Mouse (Mus musculus) cerebellum, postnatal 10 days (tissue): Measurements from ENCODE around the gene Hivep3.

Experiments used
- DNase-seq, 2 experiments: peaks; one replicate each; pipeline ENCODE4 v3.0.0; 2021; ENCODE audit warnings: mixed read lengths in 2 of 2

Gene Hivep3

DNA sequence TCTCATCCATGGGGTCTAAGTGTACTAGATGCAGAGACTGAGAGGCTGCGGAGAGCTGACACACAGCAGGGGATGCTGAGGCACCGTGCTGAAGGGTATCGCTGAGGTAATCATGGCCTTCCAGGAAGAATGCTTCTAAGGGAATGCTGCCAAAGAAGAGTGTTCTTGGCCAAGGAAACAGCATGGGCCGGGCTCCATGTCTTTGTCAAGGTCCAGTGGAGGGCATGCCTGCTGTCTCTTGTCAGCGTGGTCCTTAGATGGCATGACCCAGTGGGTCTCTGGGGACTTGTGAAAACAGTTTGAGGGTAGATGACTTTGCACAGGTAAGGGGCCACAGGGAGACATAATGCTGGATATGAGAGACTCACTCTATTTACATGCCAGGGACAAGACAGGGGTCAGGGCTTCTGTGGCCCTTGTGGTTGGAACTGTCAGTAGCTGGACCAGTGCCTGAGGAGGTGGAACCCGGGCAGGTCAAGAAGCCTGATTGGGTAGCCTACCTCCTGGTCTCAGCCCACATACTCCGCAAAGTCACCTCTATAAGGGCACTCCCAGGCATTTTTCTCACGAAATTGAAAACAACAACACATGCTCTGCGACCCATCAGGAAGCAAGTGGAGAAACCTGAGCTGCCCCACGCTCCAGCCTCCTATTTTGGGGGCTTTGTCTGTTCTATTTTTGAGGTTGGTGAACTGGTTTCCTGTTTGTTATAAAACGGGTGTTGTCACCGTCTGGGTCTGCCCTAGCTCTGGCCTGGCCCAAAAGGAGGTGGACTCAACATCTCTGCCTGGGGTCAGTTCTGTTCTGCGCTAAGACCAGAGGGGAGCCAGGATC is 177.7 kb downstream of the Hivep3 start:
- peak; percentile 87 to 88 for DNase-seq

DNA sequence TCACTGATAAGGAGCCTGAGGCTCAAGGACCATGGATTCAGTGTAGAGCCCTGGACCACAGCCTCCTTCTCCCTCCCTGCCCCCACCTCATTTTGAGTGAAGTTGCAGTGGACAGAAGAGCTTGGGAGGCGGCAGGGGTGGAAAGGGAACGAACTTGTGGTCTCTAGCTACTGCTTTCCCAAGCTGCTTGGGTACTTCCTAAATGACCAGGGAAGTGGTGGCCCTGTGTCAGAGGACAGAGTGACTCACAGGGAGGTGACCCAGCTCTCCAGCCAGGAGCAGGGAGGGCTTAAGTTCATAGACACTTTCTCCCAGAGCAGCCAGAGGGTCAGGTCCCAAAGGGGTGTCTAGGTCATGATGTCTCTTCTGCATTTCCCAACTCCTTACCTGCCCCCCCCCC is 178.6 kb downstream of the Hivep3 start:
- DNase-seq = no peak

DNA sequence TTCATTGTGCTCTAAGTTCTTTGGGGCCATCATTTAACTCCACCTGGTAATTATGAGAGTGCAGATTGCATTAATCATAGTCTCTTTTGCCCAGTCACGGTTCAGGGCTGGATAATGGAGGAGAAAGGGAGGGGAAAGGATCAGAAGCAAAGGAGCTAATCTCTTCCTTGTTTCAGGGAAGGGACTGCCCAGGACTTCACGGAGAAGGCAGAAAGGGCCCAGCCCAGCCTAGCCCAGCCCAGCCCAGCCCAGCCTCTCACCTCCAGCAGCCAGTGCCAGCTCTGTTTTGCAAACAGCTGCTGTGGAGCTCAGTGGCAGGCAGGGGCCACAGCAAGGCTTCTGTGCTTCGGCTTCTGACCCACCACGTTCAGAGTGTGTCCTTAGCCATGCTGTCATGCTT is 180.6 kb downstream of the Hivep3 start:
- no peak for DNase-seq

DNA sequence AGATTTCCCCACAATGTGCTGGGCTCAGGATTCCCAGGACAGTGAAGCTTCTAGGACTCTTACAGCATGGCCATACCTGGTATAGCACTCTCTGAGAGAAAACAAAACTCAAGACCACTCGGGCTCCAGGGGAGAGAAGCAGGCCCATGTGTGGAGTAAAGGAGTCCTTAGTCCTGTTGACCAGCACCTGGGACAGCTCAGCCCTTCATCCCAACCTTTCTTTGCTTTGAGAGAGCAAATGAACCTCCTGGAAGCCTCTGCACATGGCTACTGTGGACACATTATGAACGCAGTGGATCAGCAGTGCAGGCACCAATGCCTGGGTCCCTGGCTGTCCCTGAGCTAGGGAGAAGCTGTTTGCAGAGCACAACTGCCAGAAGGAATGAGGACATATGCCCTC is 181.5 kb downstream of the Hivep3 start:
- DNase-seq = no peak

DNA sequence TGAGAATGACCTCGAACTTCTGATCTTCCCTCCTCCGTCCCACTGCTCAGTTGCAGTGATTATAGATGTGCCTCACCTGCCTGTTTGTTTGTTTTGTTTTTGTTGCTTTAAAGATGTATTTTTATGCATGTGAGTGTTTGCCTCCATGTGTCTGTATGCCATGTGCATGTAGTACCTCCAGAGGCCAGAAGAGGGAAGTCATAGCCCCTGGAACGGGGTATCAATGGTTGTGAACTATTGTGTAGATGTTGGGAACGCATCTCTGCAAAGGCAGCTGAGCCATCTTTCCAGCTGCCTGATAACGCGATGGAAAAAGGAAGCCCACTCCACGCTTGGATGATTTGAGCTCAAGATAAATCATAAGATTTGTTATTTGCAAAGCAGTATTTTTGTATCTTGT is 183.9 kb downstream of the Hivep3 start:
- peak; percentile 78 to 85 for DNase-seq

DNA sequence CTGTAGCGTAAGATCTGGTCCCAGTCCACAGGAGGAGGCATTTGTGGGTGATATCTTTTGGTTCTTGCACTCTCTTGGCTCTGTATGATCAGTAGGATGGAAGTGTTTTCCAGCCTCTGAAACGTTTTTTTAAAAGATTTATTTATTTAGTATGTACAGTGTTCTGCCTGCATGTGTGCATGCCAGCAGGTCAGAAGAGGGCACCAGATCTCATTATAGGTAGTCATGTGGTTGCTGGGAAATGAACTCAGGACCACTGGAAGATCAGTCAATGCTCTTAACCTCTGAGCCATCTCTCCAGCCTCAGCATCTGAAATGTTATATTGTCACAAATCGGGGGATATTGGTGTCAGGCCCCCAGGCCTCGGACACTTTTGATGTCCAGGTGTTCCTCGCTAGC is 185.8 kb downstream of the Hivep3 start:
- DNase-seq = no peak

DNA sequence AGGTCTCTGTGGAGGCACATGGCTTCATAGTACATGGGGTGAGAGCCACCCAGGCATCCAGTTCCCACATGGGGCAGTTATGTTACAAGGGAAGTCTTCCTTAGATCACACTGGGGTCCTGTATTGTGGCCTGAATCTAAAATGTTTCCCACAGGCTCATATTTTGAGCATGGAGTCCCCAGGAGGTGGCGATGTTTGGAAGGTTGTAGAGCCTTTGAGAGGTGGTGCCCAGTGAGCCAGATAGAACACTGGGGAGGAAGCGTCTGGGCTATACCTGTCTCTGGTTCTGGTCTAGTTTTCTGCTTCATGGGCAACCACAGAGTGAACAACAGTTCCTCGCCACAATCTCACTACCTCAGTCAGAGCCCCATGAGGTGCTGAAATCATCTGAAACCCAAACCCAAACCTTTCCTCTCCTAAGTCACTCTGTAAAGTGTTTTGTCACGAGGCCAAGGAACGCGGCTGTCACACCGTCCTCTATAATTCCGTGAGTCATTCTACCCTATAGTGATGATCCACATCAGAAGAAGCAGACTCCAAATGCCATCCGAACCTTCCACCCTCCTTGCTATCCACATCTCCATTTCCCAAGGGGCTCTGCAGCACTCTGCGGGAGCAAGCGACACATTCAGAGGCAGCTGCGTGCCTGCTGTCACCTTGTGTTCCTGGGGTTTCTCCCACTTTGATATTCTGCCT is 187.6 kb downstream of the Hivep3 start:
- peak in 1 of 2 experiments; percentile 54 for DNase-seq

DNA sequence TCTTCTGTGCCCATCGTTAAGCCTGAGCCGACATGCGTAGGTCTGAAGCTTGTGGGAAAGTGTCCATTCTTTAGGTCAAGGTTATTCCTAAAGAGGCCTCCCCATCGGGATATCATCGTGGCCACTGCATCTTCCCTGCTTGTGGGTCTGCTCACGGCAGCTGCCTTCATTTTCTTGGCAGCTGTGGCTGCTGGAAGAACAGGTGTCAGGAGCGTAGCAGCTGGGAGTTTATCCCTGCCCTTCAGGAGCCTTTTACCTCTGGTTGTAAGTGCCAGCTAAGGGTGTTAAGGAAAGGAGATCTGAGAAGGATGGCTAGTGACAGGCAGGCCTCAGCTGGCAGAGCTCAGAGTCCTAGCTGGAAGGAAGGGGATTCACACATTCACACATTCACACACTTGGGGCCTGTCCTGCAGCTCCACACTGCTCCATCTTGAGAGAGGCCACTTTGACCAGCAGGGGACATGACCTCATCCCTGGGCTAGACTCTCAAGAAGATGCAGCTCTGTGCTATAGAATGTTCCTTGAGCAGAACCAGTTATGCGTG is 188.2 kb downstream of the Hivep3 start:
- no peak for DNase-seq

DNA sequence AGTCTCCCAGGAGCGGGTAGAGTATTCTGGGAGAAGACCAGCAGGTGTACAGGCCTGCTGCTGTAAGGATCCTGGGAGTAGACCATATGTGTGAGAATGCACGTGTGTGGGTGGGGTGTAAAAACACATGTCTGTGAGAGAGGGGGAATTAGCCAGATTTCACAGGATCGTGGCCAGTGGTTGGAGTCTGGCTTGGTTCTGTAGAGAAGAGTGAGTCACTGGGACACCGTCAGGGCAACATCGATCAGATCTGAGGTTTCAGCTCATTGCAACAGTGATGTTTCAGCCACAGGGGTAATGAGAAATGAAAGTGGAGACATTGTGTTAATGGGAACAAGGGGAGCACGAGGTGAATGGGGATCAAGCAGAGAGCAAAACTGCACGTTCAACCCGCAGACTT is 189.4 kb downstream of the Hivep3 start:
- DNase-seq = no peak

DNA sequence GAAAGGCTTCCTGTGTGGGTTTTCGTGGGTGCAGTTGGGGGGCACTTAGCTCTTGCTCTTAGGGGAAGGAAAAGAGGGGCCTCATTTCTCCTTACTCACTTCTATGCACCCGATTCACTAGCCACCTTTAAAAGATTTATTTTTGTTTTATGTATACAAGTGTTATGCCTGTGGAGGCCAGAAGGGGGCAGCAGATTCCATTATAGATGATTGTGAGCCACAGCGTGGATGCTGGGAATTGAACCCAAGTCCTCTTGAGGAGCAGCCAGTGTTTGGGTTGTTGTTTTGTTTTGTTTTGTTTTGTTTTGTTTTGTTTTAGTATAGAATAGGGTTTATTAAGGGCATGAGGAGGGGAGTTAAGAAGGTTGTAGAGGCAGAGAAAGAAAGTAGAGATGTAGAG is 189.8 kb downstream of the Hivep3 start:
- DNase-seq = no peak

DNA sequence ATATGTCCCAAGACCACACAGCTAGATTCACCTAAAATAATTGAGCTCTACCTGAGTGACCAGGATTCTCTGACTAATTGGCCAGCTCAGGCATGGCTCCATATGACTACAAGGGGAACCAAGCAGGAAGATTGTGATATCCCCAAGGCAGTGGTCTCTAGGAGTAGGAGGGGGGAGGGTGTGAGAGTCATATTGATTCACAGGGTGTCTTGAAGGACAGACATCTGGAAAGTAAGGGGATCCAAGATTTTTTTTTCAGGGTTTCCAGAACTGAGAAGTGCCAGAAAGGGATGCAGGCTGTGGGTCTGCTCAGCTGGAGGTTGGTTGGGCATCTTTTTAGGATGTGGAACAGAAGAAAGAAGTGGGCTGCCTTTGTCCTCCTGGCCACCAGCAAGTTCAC is 191.5 kb downstream of the Hivep3 start:
- no peak for DNase-seq

DNA sequence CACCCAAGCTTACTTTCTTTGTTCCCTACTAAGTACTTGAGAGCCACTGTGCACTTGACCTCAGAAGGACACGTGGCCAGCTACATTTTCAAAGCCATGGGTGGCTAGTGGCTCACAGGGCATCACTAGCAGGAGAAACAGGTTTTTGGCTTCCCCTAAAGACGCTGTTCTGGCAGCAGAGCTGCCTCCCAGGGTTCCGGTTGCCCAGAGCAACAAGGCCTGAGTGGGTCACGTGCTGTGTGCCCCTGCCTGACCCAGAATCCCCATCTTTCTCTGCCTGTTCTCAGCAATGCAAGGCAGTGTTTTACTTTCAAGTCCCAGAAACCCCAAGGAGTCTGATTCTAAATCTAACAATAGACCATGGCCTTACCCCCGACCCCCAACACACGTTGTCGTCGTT is 198.3 kb downstream of the Hivep3 start:
- peak; percentile 85 to 91 for DNase-seq

DNA sequence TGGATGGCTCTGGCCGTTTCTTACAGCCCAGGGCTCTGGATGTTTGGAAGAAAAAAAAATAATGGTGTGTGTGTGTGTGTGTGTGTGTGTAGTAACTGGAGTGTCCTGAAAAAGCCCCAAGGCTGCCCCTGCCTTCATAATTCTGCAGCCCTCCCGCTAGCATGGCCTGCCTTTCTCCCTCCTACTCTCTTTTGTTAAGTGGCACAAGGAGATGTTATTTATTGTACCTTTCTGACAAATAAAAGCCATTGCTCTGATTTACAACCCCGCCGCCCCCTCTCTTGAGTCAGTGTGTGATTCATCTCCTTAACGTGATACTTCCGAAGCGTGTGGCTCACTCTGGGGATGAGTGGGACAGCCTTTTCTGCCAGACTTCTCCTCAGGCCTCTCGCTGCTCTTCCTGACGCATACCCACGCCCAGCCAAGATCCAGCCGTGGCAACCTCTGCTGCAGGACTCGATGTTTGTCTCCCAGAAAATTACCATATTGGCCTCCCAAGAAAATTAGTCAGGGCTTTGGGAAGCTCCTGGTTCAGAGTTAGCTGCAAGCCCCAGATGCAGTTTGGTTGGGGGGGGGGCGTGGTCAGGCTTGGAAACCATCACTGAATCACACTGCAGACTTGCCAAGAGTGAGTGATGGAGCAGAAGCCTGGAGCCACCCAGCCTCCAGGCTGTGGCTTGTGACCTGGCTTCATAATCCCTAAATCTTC is 199.1 kb downstream of the Hivep3 start:
- peak; percentile 72 to 76 for DNase-seq

DNA sequence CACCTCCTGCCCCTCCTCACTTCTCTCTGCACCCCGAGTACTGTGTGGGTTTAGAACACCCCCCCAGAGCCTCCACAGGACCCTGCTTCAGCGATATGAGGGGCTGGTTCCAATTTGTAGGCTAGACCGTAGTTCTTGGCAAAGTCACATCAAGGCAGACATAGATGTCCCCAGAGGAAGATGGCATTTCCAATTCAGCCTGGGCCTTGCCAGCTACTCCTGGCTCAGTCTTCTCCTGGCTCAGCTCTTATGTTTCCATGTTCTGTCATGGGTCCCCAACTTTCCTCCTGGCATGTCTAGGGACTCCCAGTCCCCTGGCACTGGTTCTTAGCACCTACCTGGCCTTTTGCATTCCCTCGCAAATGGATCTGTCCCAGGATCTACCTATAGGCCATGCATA is 201.3 kb downstream of the Hivep3 start:
- peak; percentile 66 to 71 for DNase-seq

DNA sequence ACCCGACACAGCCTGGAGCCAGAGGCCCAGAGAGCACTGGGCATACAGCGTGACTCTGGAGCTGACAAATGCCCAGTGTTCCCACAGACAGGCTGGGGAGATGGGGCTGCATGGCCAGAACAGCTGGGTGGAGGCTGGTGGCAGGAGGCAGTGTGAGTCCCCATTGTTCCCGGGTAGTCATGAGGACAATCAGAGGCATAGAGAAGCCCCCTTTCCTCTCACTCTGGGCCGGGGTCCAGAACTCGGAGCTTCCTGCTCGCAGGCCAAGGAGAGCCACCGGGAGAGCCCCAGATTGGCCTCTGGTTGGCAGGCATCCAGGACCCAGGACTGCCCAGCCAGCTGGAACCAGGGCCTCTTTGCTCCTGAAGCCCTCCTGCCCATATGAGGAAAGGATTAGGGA is 204.3 kb downstream of the Hivep3 start:
- peak; percentile 91 to 94 for DNase-seq

DNA sequence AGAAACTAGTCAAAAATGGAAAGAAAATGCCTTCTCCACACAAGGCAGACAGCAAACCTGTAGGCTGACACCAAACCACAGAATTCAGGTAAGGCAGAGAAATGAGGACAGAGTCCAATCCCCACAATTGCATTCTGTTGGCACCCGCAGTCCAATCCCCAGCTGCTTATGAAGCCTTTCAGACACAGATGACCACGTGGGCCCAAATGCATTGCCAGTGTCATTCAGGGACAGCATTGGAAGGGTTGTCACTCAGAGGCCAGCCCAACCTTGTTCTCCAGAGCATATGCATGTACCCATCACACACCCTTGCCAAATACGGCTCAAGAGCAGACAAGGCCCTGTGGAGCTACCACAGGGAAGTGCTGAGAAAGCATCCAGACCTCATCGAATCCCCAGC is 204.9 kb downstream of the Hivep3 start:
- DNase-seq = peak; percentile 69 to 70

DNA sequence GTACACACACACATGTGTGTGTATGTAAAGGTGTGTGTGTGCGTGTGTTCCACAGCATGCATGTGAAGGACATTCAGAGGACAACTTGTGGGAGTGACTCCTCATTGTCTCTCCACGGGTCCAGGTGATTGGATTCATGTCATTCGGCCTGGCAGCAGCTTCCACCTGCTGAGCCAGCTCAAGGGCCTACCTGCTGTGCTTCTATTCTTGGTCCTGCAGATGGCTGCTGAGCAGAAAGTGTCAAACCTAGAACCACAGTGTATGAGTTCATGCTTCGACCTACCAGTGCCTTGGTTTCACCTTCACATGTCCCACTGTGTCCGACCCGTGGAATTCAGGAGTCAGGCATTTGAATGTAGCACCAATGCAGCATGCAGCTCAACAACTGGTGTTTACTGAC is 206.2 kb downstream of the Hivep3 start:
- DNase-seq = peak; percentile 55 to 60

DNA sequence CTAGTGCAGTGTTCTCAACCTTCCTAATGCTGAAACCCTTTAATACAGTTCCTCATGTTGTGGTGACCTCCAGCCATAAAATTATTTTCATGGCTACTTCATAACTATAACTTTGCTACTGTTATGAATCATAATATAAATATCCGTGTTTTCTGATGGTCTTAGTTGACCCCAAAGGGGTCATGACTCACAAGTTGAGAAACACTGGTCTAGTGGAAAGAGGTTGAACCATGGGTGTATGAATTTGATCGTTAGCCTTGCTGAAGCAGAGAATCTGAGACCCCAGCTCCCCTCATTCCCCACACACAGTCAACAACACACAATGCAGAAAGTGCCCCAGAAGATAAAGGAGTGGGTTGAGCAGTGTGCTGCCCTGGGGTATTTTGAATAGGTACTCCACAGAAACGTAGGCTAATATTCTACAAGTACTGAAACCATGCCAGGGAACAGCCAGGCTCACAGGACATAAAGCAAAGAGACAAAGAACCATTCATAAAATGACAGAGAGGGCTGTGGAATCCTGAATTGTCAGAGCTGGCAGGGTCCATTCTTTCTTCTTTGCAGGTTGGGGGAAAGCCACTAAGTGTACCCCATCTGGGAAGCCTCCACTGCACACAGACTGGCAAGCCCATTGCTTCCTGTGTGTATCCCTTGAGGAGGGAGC is 212.8 kb downstream of the Hivep3 start:
- no peak for DNase-seq

DNA sequence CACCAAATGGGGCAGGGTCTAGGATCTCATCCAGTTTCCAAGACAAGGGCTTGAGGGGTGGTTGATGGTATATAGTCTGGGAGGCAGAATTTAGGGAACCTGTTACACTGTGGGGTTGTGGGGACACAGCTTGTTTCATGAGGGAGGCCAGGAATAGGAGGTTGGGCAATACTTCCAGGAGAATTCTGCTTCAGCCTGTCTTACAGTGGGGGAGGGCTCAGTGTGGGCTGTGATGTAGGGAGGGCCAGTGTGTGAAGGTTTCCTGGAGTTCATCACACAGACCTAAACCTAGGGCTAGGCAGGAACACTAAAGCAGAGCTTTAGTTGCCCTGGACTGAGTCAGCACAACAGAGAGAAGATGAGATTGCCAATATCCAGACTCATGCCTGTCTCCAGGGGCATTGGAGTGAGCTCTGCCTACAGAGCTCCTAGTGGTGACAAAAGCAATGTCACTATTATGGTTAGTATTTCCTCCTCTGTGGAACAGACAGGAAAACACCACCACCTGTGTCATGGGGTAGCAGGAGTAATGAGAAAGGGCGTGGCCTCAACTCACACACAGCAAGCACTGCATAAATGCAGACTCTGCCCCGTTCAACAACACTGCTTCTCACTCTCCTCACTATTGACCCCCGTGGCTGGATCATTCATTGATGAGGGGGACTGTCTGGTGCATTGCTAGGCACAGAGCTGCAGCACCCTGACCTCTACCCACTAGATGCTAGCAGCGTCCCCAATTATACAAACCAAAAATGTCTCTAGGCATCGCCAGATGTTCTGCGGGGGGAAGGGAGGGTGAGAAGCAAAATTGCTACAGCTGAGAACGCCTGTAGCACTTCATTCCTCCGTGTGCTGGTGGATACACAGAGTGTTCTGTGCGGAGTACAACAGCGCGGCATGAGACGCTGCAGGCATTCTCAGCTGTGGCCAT is 213.9 kb downstream of the Hivep3 start:
- peak in 1 of 2 experiments; percentile 18 for DNase-seq

DNA sequence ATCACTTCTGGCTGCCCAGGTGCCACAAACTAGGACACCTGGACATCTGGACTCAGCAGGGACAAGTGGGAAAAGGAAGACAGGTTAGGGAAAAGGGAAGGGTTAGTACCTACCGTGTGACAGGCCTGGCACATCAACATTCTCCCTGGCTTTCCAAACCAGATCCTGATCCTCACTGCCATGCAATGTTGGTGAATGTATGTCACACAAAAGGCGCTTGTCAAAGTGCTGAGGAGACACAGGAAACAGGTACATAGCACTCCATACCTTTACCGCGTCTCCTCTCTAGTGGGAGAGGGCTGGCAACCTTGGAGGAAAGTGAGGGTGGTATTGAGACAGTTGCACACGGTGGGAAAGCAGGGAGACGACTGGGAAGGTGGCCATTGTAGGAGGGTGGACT is 214.8 kb downstream of the Hivep3 start:
- peak in 1 of 2 experiments; percentile 5 for DNase-seq

DNA sequence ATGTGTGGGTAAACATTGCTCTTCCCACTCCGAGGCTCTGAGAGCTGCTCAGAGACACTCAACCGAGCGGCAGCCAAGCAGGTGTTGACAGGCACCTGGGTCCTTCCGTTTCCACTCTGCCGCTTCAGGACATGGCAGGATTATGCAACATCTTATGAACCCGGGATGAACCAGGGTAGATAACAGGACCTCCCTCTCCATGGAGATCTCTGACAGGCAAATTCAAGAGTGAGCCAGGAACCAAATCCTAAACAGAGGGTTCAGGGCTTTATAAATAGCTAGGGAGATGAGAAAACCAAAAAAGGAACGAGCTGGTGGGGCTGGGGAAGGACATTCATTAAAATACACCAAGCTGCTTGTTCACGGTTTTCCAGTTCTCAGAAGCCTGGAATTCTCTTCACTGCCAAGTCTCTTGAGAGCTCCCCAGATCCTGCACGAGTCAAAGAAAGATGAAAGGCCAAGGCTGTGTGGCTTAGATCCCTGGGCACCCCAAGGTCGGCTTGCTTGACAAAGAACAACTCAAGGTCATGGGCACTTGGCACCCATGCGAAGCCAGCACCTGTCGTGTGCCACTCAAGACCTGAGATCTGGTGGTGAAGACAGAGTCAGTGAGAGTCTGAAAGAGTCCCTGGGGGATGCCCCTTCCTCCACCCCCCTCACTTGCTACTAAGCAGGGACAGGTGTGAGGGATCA is 215.5 kb downstream of the Hivep3 start:
- DNase-seq = peak; percentile 13 to 31
